12 mouse cellular contexts compared by ENCODE assay signal in genomic region chr1:191495051-191495467, GRCm38 (mm10).
A peak's percentile ranks its signal among the peaks of the same experiment; 100 is the strongest.
DNase-seq lines count a peak whose midpoint lies in the region; ATAC-seq and TF ChIP-seq lines count a peak whose summit lies in the region.
"Had no signal": no experiment of that assay in that cellular context is flagged by ENCODE, and none has a peak within 500 bp of the region (broad histone marks: within the 10 kb centered on the region; RNA-seq: fewer than 3 reads in every experiment).

No protein-coding gene starts in this region.

- ATAC-seq in hindbrain, embryonic 16.5 days: peak; percentile 14; the same call in 1 of the 2 replicates

- no peaks in the 10 kb centered on the region for H3K27me3 ChIP-seq in hindbrain, embryonic 16.5 days (replicated peaks; ENCODE audit: control insufficient read depth, insufficient read depth, low read length)
- H3K27me3 ChIP-seq in hindbrain, embryonic 10.5 days (ENCODE audit: insufficient read depth, poor library complexity, severe bottlenecking): no peaks in the 10 kb centered on the region; the same call in 1 of the 2 replicates
- no peaks in the 10 kb centered on the region for H3K27me3 ChIP-seq in limb, embryonic 10.5 days (ENCODE audit: low read depth, poor library complexity, severe bottlenecking)

- TF ChIP-seq POLR2A in lung, adult 2 months (IDR thresholded peaks at IDR 0.05; ENCODE audit: borderline replicate concordance, extremely low read depth, low read depth, low read length): no peak

- H3K9me3 ChIP-seq in hindbrain, embryonic 16.5 days (ENCODE audit: control insufficient read depth, low read length): no peaks in the 10 kb centered on the region
- no peaks in the 10 kb centered on the region for H3K9me3 ChIP-seq in hindbrain, embryonic 10.5 days
- no peaks in the 10 kb centered on the region for H3K9me3 ChIP-seq in limb, embryonic 10.5 days (replicated peaks)

- WGBS in hindbrain, embryonic 16.5 days: 33% methylated on average over 10 of the region's 10 CpGs
- 52% methylated on average over 10 of the region's 10 CpGs for WGBS in hindbrain, embryonic 10.5 days
- 23% methylated on average over 10 of the region's 10 CpGs for WGBS in lung, adult 2 months
- WGBS in limb, embryonic 10.5 days: 60% methylated on average over 10 of the region's 10 CpGs

- DNase-seq in hindbrain, embryonic 10.5 days (ENCODE audit: low spot score): no peak
- peak; percentile 5 for DNase-seq in WW6 (ENCODE audit: low read depth, low spot score)
- peak; percentile 54 for DNase-seq in cerebellum, adult 9-10 months
- peak; percentile 48 for DNase-seq in lung, adult 2 months
- no peak for DNase-seq in yolk sac, embryonic 10.5 days (ENCODE audit: low spot score)
- no peak for DNase-seq in layer of hippocampus, postnatal 14 days (ENCODE audit: low spot score in 2 of 2)
- DNase-seq in limb, embryonic 10.5 days (ENCODE audit: low spot score): no peak
- DNase-seq: gastrocnemius, postnatal 10 days; right cerebral cortex, postnatal 25 days had no signal

- H3K27ac ChIP-seq in hindbrain, embryonic 16.5 days (ENCODE audit: low read depth, low read length): no peak overlapping the region
- H3K27ac ChIP-seq in hindbrain, embryonic 10.5 days: no peak overlapping the region
- no peak overlapping the region for H3K27ac ChIP-seq in limb, embryonic 10.5 days

- TF ChIP-seq CTCF in lung, adult 2 months (IDR thresholded peaks at IDR 0.05; ENCODE audit: insufficient read depth, low read length): no peak

- no peak overlapping the region for H3K4me3 ChIP-seq in hindbrain, embryonic 16.5 days (ENCODE audit: low read length)
- H3K4me3 ChIP-seq in hindbrain, embryonic 10.5 days: no peak overlapping the region
- H3K4me3 ChIP-seq in lung, adult 2 months (replicated peaks; ENCODE audit: extremely low read depth, low read depth, low read length): no peak overlapping the region
- H3K4me3 ChIP-seq in limb, embryonic 10.5 days: no peak overlapping the region
- H3K4me3 ChIP-seq: erythroblast, embryonic 14.5 days; left cerebral cortex, adult 2 months had no signal

- H3K9ac ChIP-seq in hindbrain, embryonic 16.5 days (ENCODE audit: low read depth, low read length): no peak overlapping the region

- no peak overlapping the region for H3K4me2 ChIP-seq in hindbrain, embryonic 16.5 days (ENCODE audit: low read length)

- no peaks in the 10 kb centered on the region for H3K4me1 ChIP-seq in hindbrain, embryonic 16.5 days (ENCODE audit: control insufficient read depth, insufficient read depth, low read depth, low read length)
- peaks cover 11% of the 10 kb centered on the region for H3K4me1 ChIP-seq in hindbrain, embryonic 10.5 days (replicated peaks)
- peaks cover 33% of the 10 kb centered on the region for H3K4me1 ChIP-seq in lung, adult 2 months (ENCODE audit: control insufficient read depth, insufficient read depth, low read length)
- no peaks in the 10 kb centered on the region for H3K4me1 ChIP-seq in limb, embryonic 10.5 days

- H3K36me3 ChIP-seq in hindbrain, embryonic 16.5 days (ENCODE audit: control insufficient read depth, insufficient read depth, low read length): no peaks in the 10 kb centered on the region
- H3K36me3 ChIP-seq in hindbrain, embryonic 10.5 days: no peaks in the 10 kb centered on the region
- H3K36me3 ChIP-seq in limb, embryonic 10.5 days: no peaks in the 10 kb centered on the region

Comparison
In these comparisons a context has a peak if more than half of its experiments do, and no peak if none do; other contexts are left out.
1. DNase-seq: peak in WW6 (single experiment), cerebellum, adult 9-10 months (single experiment) and lung, adult 2 months (single experiment); none in hindbrain, embryonic 10.5 days (single experiment), yolk sac, embryonic 10.5 days (single experiment), layer of hippocampus, postnatal 14 days (0 of 2) and limb, embryonic 10.5 days (single experiment).